18 mouse cellular contexts compared by ENCODE assay signal in the genomic region with DNA sequence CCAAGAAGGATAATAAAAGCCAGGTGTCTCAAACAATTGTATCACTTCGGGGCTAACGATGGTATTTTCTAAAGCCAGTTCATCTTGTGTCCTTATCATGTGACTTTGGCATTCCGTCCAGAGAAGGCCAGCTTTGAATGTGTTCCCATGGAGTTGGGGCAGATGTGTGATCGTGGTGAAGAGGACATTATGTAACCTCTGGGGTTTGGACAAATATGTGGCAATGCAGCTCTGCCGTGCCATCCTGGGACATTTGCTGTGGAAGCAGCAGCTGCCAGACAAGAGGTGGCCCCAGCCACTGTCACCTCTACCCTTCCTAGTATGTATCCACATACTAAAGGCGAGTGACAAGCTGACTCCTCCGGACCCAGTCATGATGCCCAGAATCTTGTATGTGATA.
"Had no signal": no experiment of that assay in that cellular context is flagged by ENCODE, and none has a peak within 500 bp of the region (broad histone marks: within the 10 kb centered on the region; RNA-seq: fewer than 3 reads in every experiment).

No protein-coding gene starts in this region.

- H3K4me3 ChIP-seq: midbrain, embryonic 10.5 days; midbrain, embryonic 12.5 days; myocyte; neural tube, embryonic 13.5 days; neural tube, embryonic 15.5 days had no signal

- DNase-seq: lung, embryonic 14.5 days; lung, postnatal 10 days; lung, postnatal 4 days; midbrain, embryonic 14.5 days; retina, postnatal 1 day; right cerebral cortex, adult 18-20 months; right cerebral cortex, postnatal 25 days; right cerebral cortex, postnatal 4 days; spleen, adult 18-20 months; thymus, adult 18-20 months; thymus, postnatal 14 days; thymus, postnatal 36 days had no signal

- H3K9ac ChIP-seq: lung, embryonic 14.5 days; midbrain, embryonic 12.5 days; neural tube, embryonic 13.5 days; neural tube, embryonic 15.5 days had no signal

- H3K27ac ChIP-seq: midbrain, embryonic 10.5 days; midbrain, embryonic 12.5 days; neural tube, embryonic 13.5 days; neural tube, embryonic 15.5 days had no signal

- H3K4me1 ChIP-seq: midbrain, embryonic 12.5 days; neural tube, embryonic 13.5 days had no signal

- H3K27me3 ChIP-seq: midbrain, embryonic 12.5 days had no signal

- H3K36me3 ChIP-seq: midbrain, embryonic 10.5 days; midbrain, embryonic 12.5 days; neural tube, embryonic 13.5 days; neural tube, embryonic 15.5 days had no signal

- ATAC-seq: midbrain, embryonic 16.5 days had no signal

- H3K4me2 ChIP-seq: lung, embryonic 14.5 days; midbrain, embryonic 12.5 days; neural tube, embryonic 13.5 days; neural tube, embryonic 15.5 days had no signal

- H3K9me3 ChIP-seq: midbrain, embryonic 10.5 days; midbrain, embryonic 12.5 days; neural tube, embryonic 13.5 days; neural tube, embryonic 15.5 days had no signal
